Mouse (Mus musculus) kidney, postnatal 4 days (tissue): ENCODE measurements at regions not wholly inside any gene's neighbourhood (a gene's known extent, or its start where the extent isn't known, plus 50 kb on each side); places are given as distances from the start of the nearest gene placed in this dataset.

ENCODE experiments used
- DNase-seq, 2 experiments: peaks; one replicate each; pipeline ENCODE4 v3.0.0; 2021; ENCODE audit warnings: mixed read lengths in 2 of 2

GRCm38 (mm10) chr15:31673038-31673437 lies 71.4 kb downstream of the Fam173b start:
- DNase-seq: no peak

- peak; percentile 53 to 64 for DNase-seq
These were observed 75.1 kb downstream of the Fam173b start for GRCm38 (mm10) chr15:31676771-31677191.

GRCm38 (mm10) chr15:31693109-31693508 lies 91.5 kb downstream of the Fam173b start:
- DNase-seq: no peak

GRCm38 (mm10) chr15:31694877-31695671 lies 93.4 kb downstream of the Fam173b start:
- DNase-seq: no peak

- DNase-seq: no peak
These were observed 101.7 kb downstream of the Fam173b start for GRCm38 (mm10) chr15:31703400-31703799.

GRCm38 (mm10) chr15:31707416-31707815 lies 105.8 kb downstream of the Fam173b start:
- no peak for DNase-seq

- DNase-seq: no peak
These were observed 119.4 kb downstream of the Fam173b start for GRCm38 (mm10) chr15:31721019-31721418.

- no peak for DNase-seq
These were observed 120.8 kb downstream of the Fam173b start for GRCm38 (mm10) chr15:31722429-31722828.

- peak in 1 of 2 experiments; percentile 3 for DNase-seq
These were observed 122.6 kb downstream of the Fam173b start for GRCm38 (mm10) chr15:31724252-31724651.

- DNase-seq: no peak
These were observed 127.5 kb downstream of the Fam173b start for GRCm38 (mm10) chr15:31729133-31729532.

GRCm38 (mm10) chr15:31741686-31742085 lies 140.0 kb downstream of the Fam173b start:
- peak in 1 of 2 experiments; percentile 2 for DNase-seq

- no peak for DNase-seq
These were observed 142.9 kb downstream of the Fam173b start for GRCm38 (mm10) chr15:31744570-31744969.

GRCm38 (mm10) chr15:31752632-31753031 lies 151.0 kb downstream of the Fam173b start:
- DNase-seq: no peak

- no peak for DNase-seq
These were observed 152.1 kb downstream of the Fam173b start for GRCm38 (mm10) chr15:31753578-31754281.

- DNase-seq: no peak
These were observed 167.6 kb downstream of the Fam173b start for GRCm38 (mm10) chr15:31768959-31769844.

- DNase-seq: no peak
These were observed 181.4 kb downstream of the Fam173b start for GRCm38 (mm10) chr15:31783081-31783480.

- no peak for DNase-seq
These were observed 183.4 kb downstream of the Fam173b start for GRCm38 (mm10) chr15:31785022-31785421.

GRCm38 (mm10) chr15:31798863-31799262 lies 197.2 kb downstream of the Fam173b start:
- no peak for DNase-seq

- peak; percentile 28 to 54 for DNase-seq
These were observed 203.9 kb downstream of the Fam173b start for GRCm38 (mm10) chr15:31805522-31805921.

- peak in 1 of 2 experiments; percentile 4 for DNase-seq
These were observed 213.9 kb downstream of the Fam173b start for GRCm38 (mm10) chr15:31815551-31815950.

- DNase-seq: no peak
These were observed 217.6 kb downstream of the Fam173b start for GRCm38 (mm10) chr15:31819219-31819618.

- peak in 1 of 2 experiments; percentile 33 for DNase-seq
These were observed 225.6 kb downstream of the Fam173b start for GRCm38 (mm10) chr15:31827219-31827618.

GRCm38 (mm10) chr15:31841519-31841918 lies 239.9 kb downstream of the Fam173b start:
- DNase-seq: no peak
